Mouse (Mus musculus): ENCODE data around the gene Nt5m. TPM values are rescaled to one million over a fixed set of nuclear protein-coding genes. Genes with fewer than 3 reads are reported as not detected.
"Not testable (repeated sequence)": the region's sequence is repeated elsewhere in the genome, so short reads cannot be mapped to it uniquely, and the experiment has no call there.

The Nt5m gene
- polyA plus RNA-seq, 1 experiment, result 99.5 TPM

- 91% methylated on average over 6 of the region's 6 CpGs for WGBS
- 0 out of 2 replicates have a peak, but pooled peaks cover 3% of the 10 kb centered on the region for H3K4me1 ChIP-seq (ENCODE audit: control insufficient read depth, insufficient read depth, low read length)
Measured at GRCm38 (mm10) chr11:59814936-59815335, 24.3 kb upstream of the Nt5m start.

GRCm38 (mm10) chr11:59815482-59816065, 23.7 kb upstream of the Nt5m start:
- H3K27me3 ChIP-seq (ENCODE audit: control insufficient read depth, insufficient read depth, low read length), result no peaks in the 10 kb centered on the region
- H3K4me3 ChIP-seq (replicated peaks; ENCODE audit: insufficient read depth, low read depth, low read length), result no peak overlapping the region
- 0 out of 2 replicates have a peak, but pooled peaks cover 3% of the 10 kb centered on the region for H3K4me1 ChIP-seq (ENCODE audit: control insufficient read depth, insufficient read depth, low read length)
- no peak for DNase-seq
- 91% methylated on average over 6 of the region's 6 CpGs for WGBS
- TF ChIP-seq CTCF (IDR thresholded peaks at IDR 0.05; ENCODE audit: borderline replicate concordance, insufficient read depth, low read depth, low read length) (no peak), POLR2A (IDR thresholded peaks at IDR 0.05; ENCODE audit: borderline replicate concordance, insufficient read depth, low read length) (no peak)
- no peak overlapping the region for H3K27ac ChIP-seq (ENCODE audit: insufficient read depth, low read length)

More at GRCm38 (mm10) chr11:59814936-59815335, 24.3 kb upstream of the Nt5m start:
- no peak overlapping the region for H3K27ac ChIP-seq (ENCODE audit: insufficient read depth, low read length)
- TF ChIP-seq POLR2A (IDR thresholded peaks at IDR 0.05; ENCODE audit: borderline replicate concordance, insufficient read depth, low read length), result no peak
- no peak for TF ChIP-seq CTCF (IDR thresholded peaks at IDR 0.05; ENCODE audit: borderline replicate concordance, insufficient read depth, low read depth, low read length)
- no peak overlapping the region for H3K4me3 ChIP-seq (replicated peaks; ENCODE audit: insufficient read depth, low read depth, low read length)
- no peak for DNase-seq
- H3K27me3 ChIP-seq (ENCODE audit: control insufficient read depth, insufficient read depth, low read length), result no peaks in the 10 kb centered on the region

- TF ChIP-seq CTCF (IDR thresholded peaks at IDR 0.05; ENCODE audit: borderline replicate concordance, insufficient read depth, low read depth, low read length), result no peak
- no peak for TF ChIP-seq POLR2A (IDR thresholded peaks at IDR 0.05; ENCODE audit: borderline replicate concordance, insufficient read depth, low read length)
- no peaks in the 10 kb centered on the region for H3K4me1 ChIP-seq (ENCODE audit: control insufficient read depth, insufficient read depth, low read length)
- H3K4me3 ChIP-seq (replicated peaks; ENCODE audit: insufficient read depth, low read depth, low read length), result no peak overlapping the region
- no peak overlapping the region for H3K27ac ChIP-seq (ENCODE audit: insufficient read depth, low read length)
- 93% methylated on average over 3 of the region's 3 CpGs for WGBS
- H3K27me3 ChIP-seq (ENCODE audit: control insufficient read depth, insufficient read depth, low read length), result no peaks in the 10 kb centered on the region
- DNase-seq, result no peak
Measured at GRCm38 (mm10) chr11:59817916-59818315, 21.3 kb upstream of the Nt5m start.

GRCm38 (mm10) chr11:59821625-59822024, 17.6 kb upstream of the Nt5m start:
- no peak overlapping the region for H3K27ac ChIP-seq (ENCODE audit: insufficient read depth, low read length)
- WGBS, result 87% methylated on average over 3 of the region's 3 CpGs
- H3K4me1 ChIP-seq (ENCODE audit: control insufficient read depth, insufficient read depth, low read length), result no peaks in the 10 kb centered on the region
- TF ChIP-seq POLR2A (IDR thresholded peaks at IDR 0.05; ENCODE audit: borderline replicate concordance, insufficient read depth, low read length) (no peak), CTCF (IDR thresholded peaks at IDR 0.05; ENCODE audit: borderline replicate concordance, insufficient read depth, low read depth, low read length) (no peak)
- no peaks in the 10 kb centered on the region for H3K27me3 ChIP-seq (ENCODE audit: control insufficient read depth, insufficient read depth, low read length)
- DNase-seq, result no peak
- H3K4me3 ChIP-seq (replicated peaks; ENCODE audit: insufficient read depth, low read depth, low read length), result no peak overlapping the region

GRCm38 (mm10) chr11:59837789-59838188, 1.5 kb upstream of the Nt5m start:
- not testable (repeated sequence) for H3K27ac ChIP-seq (ENCODE audit: insufficient read depth, low read length); H3K27me3 ChIP-seq (ENCODE audit: control insufficient read depth, insufficient read depth, low read length); H3K4me1 ChIP-seq (ENCODE audit: control insufficient read depth, insufficient read depth, low read length); H3K4me3 ChIP-seq (replicated peaks; ENCODE audit: insufficient read depth, low read depth, low read length); DNase-seq
- WGBS, result 100% methylated on average over 1 of the region's 1 CpGs

GRCm38 (mm10) chr11:59838426-59838825, 821 bp upstream of the Nt5m start:
- Histone ChIP-seq H3K4me3 (replicated peaks; ENCODE audit: insufficient read depth, low read depth, low read length) (peak overlapping the region; percentile 81), H3K27me3 (ENCODE audit: control insufficient read depth, insufficient read depth, low read length) (no peaks in the 10 kb centered on the region), H3K27ac (ENCODE audit: insufficient read depth, low read length) (no peak overlapping the region), H3K4me1 (ENCODE audit: control insufficient read depth, insufficient read depth, low read length) (peaks cover 6% of the 10 kb centered on the region; the same call in 1 of the 2 replicates)
- TF ChIP-seq POLR2A (IDR thresholded peaks at IDR 0.05; ENCODE audit: borderline replicate concordance, insufficient read depth, low read length) (no peak), CTCF (IDR thresholded peaks at IDR 0.05; ENCODE audit: borderline replicate concordance, insufficient read depth, low read depth, low read length) (no peak)
- 50% methylated on average over 4 of the region's 4 CpGs for WGBS
- DNase-seq, result no peak

- H3K27me3 ChIP-seq (ENCODE audit: control insufficient read depth, insufficient read depth, low read length), result no peaks in the 10 kb centered on the region
- H3K4me3 ChIP-seq (replicated peaks; ENCODE audit: insufficient read depth, low read depth, low read length), result peak within 1 kb of the TSS; percentile 81
- peak within 1 kb of the TSS; percentile 93 for H3K27ac ChIP-seq (ENCODE audit: insufficient read depth, low read length)
- TF ChIP-seq CTCF (IDR thresholded peaks at IDR 0.05; ENCODE audit: borderline replicate concordance, insufficient read depth, low read depth, low read length) (no peak), POLR2A (IDR thresholded peaks at IDR 0.05; ENCODE audit: borderline replicate concordance, insufficient read depth, low read length) (peak; percentile 59; the same call in 1 of the 2 replicates)
- peak; percentile 94 to 97 for DNase-seq
- H3K4me1 ChIP-seq (ENCODE audit: control insufficient read depth, insufficient read depth, low read length), result peaks cover 6% of the 10 kb centered on the region; the same call in 1 of the 2 replicates
- WGBS, result under 1% methylated on average over 43 of the region's 43 CpGs
Measured at GRCm38 (mm10) chr11:59839459-59840126, 346 bp downstream of the Nt5m start, which contains the start of gene Cops3. Gene Cops3, minus strand, starts transcription at chr11:59839838.

- no peak overlapping the region for H3K4me3 ChIP-seq (replicated peaks; ENCODE audit: insufficient read depth, low read depth, low read length)
- DNase-seq, result no peak
- no peak overlapping the region for H3K27ac ChIP-seq (ENCODE audit: insufficient read depth, low read length)
- TF ChIP-seq CTCF (IDR thresholded peaks at IDR 0.05; ENCODE audit: borderline replicate concordance, insufficient read depth, low read depth, low read length) (no peak), POLR2A (IDR thresholded peaks at IDR 0.05; ENCODE audit: borderline replicate concordance, insufficient read depth, low read length) (no peak)
- no peaks in the 10 kb centered on the region for H3K27me3 ChIP-seq (ENCODE audit: control insufficient read depth, insufficient read depth, low read length)
- no peaks in the 10 kb centered on the region for H3K4me1 ChIP-seq (ENCODE audit: control insufficient read depth, insufficient read depth, low read length)
- 97% methylated on average over 11 of the region's 11 CpGs for WGBS
Measured at GRCm38 (mm10) chr11:59846311-59846710, 7.1 kb downstream of the Nt5m start.
